ENCODE assay signal across 16 mouse cellular contexts in the genomic region with DNA sequence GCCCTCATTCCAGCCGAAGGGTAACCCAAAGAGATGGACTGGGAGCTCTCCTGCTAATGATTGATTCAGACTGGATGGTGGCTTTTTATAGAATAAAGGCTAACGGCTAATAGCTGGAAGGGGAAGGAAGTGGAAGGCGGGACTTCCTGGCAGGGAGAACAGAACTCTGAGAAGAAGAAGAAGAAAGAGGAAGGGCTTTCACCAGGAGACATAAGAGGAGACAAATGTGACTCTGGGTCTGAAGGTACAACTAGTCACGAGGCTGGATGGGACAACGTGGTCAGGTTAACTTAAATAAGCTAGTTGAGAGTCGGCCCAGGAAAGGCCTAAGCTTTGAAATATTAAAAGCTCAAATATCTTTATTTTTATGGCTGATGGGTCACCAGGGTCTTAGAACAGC.
DNase-seq lines count a peak whose midpoint lies in the region; ATAC-seq and TF ChIP-seq lines count a peak whose summit lies in the region.
"Had no signal": no experiment of that assay in that cellular context is flagged by ENCODE, and none has a peak within 500 bp of the region (broad histone marks: within the 10 kb centered on the region; RNA-seq: fewer than 3 reads in every experiment).

No protein-coding gene starts in this region.

- peaks cover 2% of the 10 kb centered on the region; the same call in 1 of the 2 replicates for H3K4me1 ChIP-seq in liver, adult 2 months (ENCODE audit: control insufficient read depth, insufficient read depth, low read length)
- H3K4me1 ChIP-seq in liver, embryonic 12.5 days, result peaks cover 22% of the 10 kb centered on the region
- peaks cover 15 to 30% of the 10 kb centered on the region in 2 experiments for H3K4me1 ChIP-seq in MEL (ENCODE audit: control insufficient read depth in 1 of 2, insufficient read depth in 2 of 2, low read length in 2 of 2)

- no peak for TF ChIP-seq RAD21 in MEL (IDR thresholded peaks at IDR 0.05; ENCODE audit: low read depth, low read length)

- peak; percentile 22 to 36; a peak in 3 of 4 replicates for TF ChIP-seq EP300 in MEL (IDR thresholded peaks at IDR 0.05; ENCODE audit: low read depth in 1 of 2, low read length in 2 of 2)

- H3K9ac ChIP-seq in liver, adult 2 months (ENCODE audit: low read depth, low read length), result no peak overlapping the region
- no peak overlapping the region for H3K9ac ChIP-seq in liver, embryonic 12.5 days
- H3K9ac ChIP-seq in MEL (ENCODE audit: control insufficient read depth, low read depth, low read length, poor library complexity, severe bottlenecking), result no peak overlapping the region
- H3K9ac ChIP-seq: embryonic facial prominence, embryonic 15.5 days; hindbrain, embryonic 12.5 days; intestine, embryonic 15.5 days; limb, embryonic 12.5 days; lung, embryonic 15.5 days; midbrain, embryonic 13.5 days had no signal

- no peak for ATAC-seq in liver, embryonic 12.5 days
- ATAC-seq: intestine, embryonic 15.5 days; midbrain, embryonic 13.5 days had no signal

- H3K9me3 ChIP-seq in liver, embryonic 12.5 days (replicated peaks), result no peaks in the 10 kb centered on the region
- H3K9me3 ChIP-seq in MEL (replicated peaks; ENCODE audit: insufficient read depth, low read length), result no peaks in the 10 kb centered on the region
- H3K9me3 ChIP-seq: embryonic facial prominence, embryonic 15.5 days; hindbrain, embryonic 12.5 days; intestine, embryonic 15.5 days; limb, embryonic 12.5 days; lung, embryonic 15.5 days; midbrain, embryonic 13.5 days had no signal

- no peak for TF ChIP-seq CTCF in liver, adult 2 months (IDR thresholded peaks at IDR 0.05; ENCODE audit: low read depth, low read length)
- TF ChIP-seq CTCF in MEL (IDR thresholded peaks at IDR 0.05 in 2 of 3, conservative IDR thresholded peaks at IDR 0.05 in 1 of 3; ENCODE audit: control insufficient read depth in 1 of 3, insufficient read depth in 1 of 3, low read depth in 2 of 3, low read length in 3 of 3, poor library complexity in 1 of 3, severe bottlenecking in 1 of 3), result no peak

- DNase-seq in liver, adult 2 months (ENCODE audit: extremely low read depth, low read depth, low spot score), result peak; percentile 22
- DNase-seq in A20 (ENCODE audit: low read depth, low spot score) (peak; percentile 36), MEL (ENCODE audit: low read depth, low spot score) (peak; percentile 63)
- no peak for DNase-seq in cerebellum, adult 9-10 months
- DNase-seq in retina, postnatal 1 day, result no peak
- no peak for DNase-seq in kidney, postnatal 36 days
- DNase-seq: cerebellum, adult 18-20 months; right cerebral cortex, postnatal 25 days had no signal

- no peak overlapping the region for H3K4me3 ChIP-seq in liver, adult 2 months (ENCODE audit: insufficient read depth, low read depth, low read length)
- no peak overlapping the region for H3K4me3 ChIP-seq in liver, embryonic 12.5 days
- H3K4me3 ChIP-seq in MEL (ENCODE audit: control insufficient read depth in 1 of 2, insufficient read depth in 1 of 2, low read depth in 2 of 2, low read length in 2 of 2) (no peak overlapping the region), macrophage (ENCODE audit: inconsistent target) (peak overlapping the region; percentile 2; the same call in 1 of the 2 replicates)
- H3K4me3 ChIP-seq: embryonic facial prominence, embryonic 15.5 days; hindbrain, embryonic 12.5 days; intestine, embryonic 15.5 days; limb, embryonic 12.5 days; lung, embryonic 15.5 days; midbrain, embryonic 13.5 days had no signal

- H3K79me2 ChIP-seq in liver, adult 2 months (ENCODE audit: control insufficient read depth, insufficient read depth, low read length), result no peaks in the 10 kb centered on the region
- H3K79me2 ChIP-seq in MEL (ENCODE audit: control insufficient read depth, insufficient read depth, low read length, poor library complexity), result no peaks in the 10 kb centered on the region
- no peaks in the 10 kb centered on the region for H3K79me2 ChIP-seq in macrophage (ENCODE audit: inconsistent target)

- H3K4me2 ChIP-seq in liver, embryonic 12.5 days, result no peak overlapping the region
- H3K4me2 ChIP-seq: embryonic facial prominence, embryonic 15.5 days; hindbrain, embryonic 12.5 days; intestine, embryonic 15.5 days; limb, embryonic 12.5 days; lung, embryonic 15.5 days; midbrain, embryonic 13.5 days had no signal

- H3K27ac ChIP-seq in liver, adult 2 months (replicated peaks; ENCODE audit: insufficient read depth, low read depth, low read length), result no peak overlapping the region
- no peak overlapping the region for H3K27ac ChIP-seq in liver, embryonic 12.5 days
- H3K27ac ChIP-seq in MEL (ENCODE audit: control insufficient read depth, low read depth, low read length), result peak overlapping the region; percentile 51
- peak overlapping the region; percentile 81 for H3K27ac ChIP-seq in macrophage
- H3K27ac ChIP-seq: embryonic facial prominence, embryonic 15.5 days; hindbrain, embryonic 12.5 days; intestine, embryonic 15.5 days; limb, embryonic 12.5 days; midbrain, embryonic 13.5 days had no signal

- no peak for TF ChIP-seq POLR2A in liver, adult 2 months (IDR thresholded peaks at IDR 0.05; ENCODE audit: extremely low read depth, insufficient read depth, low read length)
- TF ChIP-seq POLR2A in MEL (IDR thresholded peaks at IDR 0.05; ENCODE audit: control insufficient read depth in 1 of 2, insufficient read depth in 1 of 2, low read depth in 1 of 2, low read length in 2 of 2, poor library complexity in 1 of 2), result no peak

- WGBS in liver, adult 2 months, result 86% methylated on average over 6 of the region's 6 CpGs
- WGBS in liver, embryonic 12.5 days (ENCODE audit: insufficient replicate concordance), result 27% methylated on average over 6 of the region's 6 CpGs
- 3% methylated on average over 6 of the region's 6 CpGs for WGBS in macrophage (ENCODE audit: missing documents)

- H3K36me3 ChIP-seq in liver, adult 2 months (ENCODE audit: control insufficient read depth, insufficient read depth, low read length), result no peaks in the 10 kb centered on the region
- no peaks in the 10 kb centered on the region for H3K36me3 ChIP-seq in liver, embryonic 12.5 days
- peaks cover 0 to 10% of the 10 kb centered on the region in 2 experiments; a peak in 2 of 4 replicates for H3K36me3 ChIP-seq in MEL (ENCODE audit: control insufficient read depth in 1 of 2, insufficient read depth in 2 of 2, low read length in 2 of 2)
- no peaks in the 10 kb centered on the region for H3K36me3 ChIP-seq in macrophage (ENCODE audit: inconsistent target)
- H3K36me3 ChIP-seq: embryonic facial prominence, embryonic 15.5 days; hindbrain, embryonic 12.5 days; intestine, embryonic 15.5 days; limb, embryonic 12.5 days; lung, embryonic 15.5 days; midbrain, embryonic 13.5 days had no signal

- H3K27me3 ChIP-seq in liver, adult 2 months (ENCODE audit: control insufficient read depth, insufficient read depth, low read length), result no peaks in the 10 kb centered on the region
- no peaks in the 10 kb centered on the region for H3K27me3 ChIP-seq in liver, embryonic 12.5 days (replicated peaks)
- no peaks in the 10 kb centered on the region for H3K27me3 ChIP-seq in MEL (ENCODE audit: control insufficient read depth in 1 of 2, insufficient read depth in 2 of 2, low read length in 2 of 2)
- H3K27me3 ChIP-seq: embryonic facial prominence, embryonic 15.5 days; intestine, embryonic 15.5 days; lung, embryonic 15.5 days; midbrain, embryonic 13.5 days had no signal

TF ChIP-seq in MEL, 35 proteins besides CTCF, POLR2A, EP300 and RAD21:
- TF ChIP-seq E2F4 (IDR thresholded peaks at IDR 0.05; ENCODE audit: borderline replicate concordance, low read depth, low read length) (no peak), MYC (IDR thresholded peaks at IDR 0.05; ENCODE audit: low read depth, low read length) (no peak), TBP (IDR thresholded peaks at IDR 0.05; ENCODE audit: low read depth, low read length) (0 out of 2 replicates have a peak, but pooled peaks have one; percentile 33), ELF1 (IDR thresholded peaks at IDR 0.05; ENCODE audit: low read depth, low read length) (0 out of 2 replicates have a peak, but pooled peaks have one; percentile 42), GABPA (IDR thresholded peaks at IDR 0.05; ENCODE audit: low read depth, low read length) (no peak), POLR2AphosphoS5 (IDR thresholded peaks at IDR 0.05; ENCODE audit: borderline replicate concordance, low read depth, low read length) (no peak), MYB (IDR thresholded peaks at IDR 0.05; ENCODE audit: low read depth, low read length) (peak; percentile 29; the same call in 1 of the 2 replicates), TCF12 (IDR thresholded peaks at IDR 0.05; ENCODE audit: low read depth, low read length) (no peak), TAL1 (IDR thresholded peaks at IDR 0.05; ENCODE audit: low read length) (no peak)

Comparison
In these comparisons a context has a peak if more than half of its experiments do, and no peak if none do; other contexts are left out.
1. DNase-seq: peak in liver, adult 2 months (single experiment), A20 (single experiment) and MEL (single experiment); none in cerebellum, adult 9-10 months (single experiment), retina, postnatal 1 day (single experiment) and kidney, postnatal 36 days (0 of 2).
2. H3K27ac ChIP-seq: peak in MEL (single experiment) and macrophage (single experiment); none in liver, adult 2 months (single experiment) and liver, embryonic 12.5 days (single experiment).